Mouse (Mus musculus) ES-Bruce4 (cell line): Measurements from ENCODE around the gene Tsc22d4. TPM values are rescaled to one million over a fixed set of nuclear protein-coding genes. Genes with fewer than 3 reads are reported as not detected.
A peak's percentile ranks its signal among the peaks of the same experiment; 100 is the strongest.
"Not testable (repeated sequence)": the region's sequence is repeated elsewhere in the genome, so short reads cannot be mapped to it uniquely, and the experiment has no call there.

Experiments
- H3K27ac ChIP-seq: 2 replicates; pipeline ENCODE4 v1.5.1; 2012; ENCODE audit warnings: low read length, inconsistent platforms; ENCODE audit not compliant: insufficient read depth
- H3K27me3 ChIP-seq: 2 replicates; pipeline ENCODE4 v1.6.1; 2012; ENCODE audit warnings: mild to moderate bottlenecking, low read length, inconsistent platforms; ENCODE audit not compliant: control insufficient read depth, poor library complexity, insufficient read depth, severe bottlenecking
- H3K36me3 ChIP-seq: 2 replicates; pipeline ENCODE4 v1.6.1; 2012; ENCODE audit warnings: inconsistent platforms, mild to moderate bottlenecking, low read length, moderate library complexity; ENCODE audit not compliant: control insufficient read depth, poor library complexity, insufficient read depth, severe bottlenecking
- H3K4me1 ChIP-seq: one replicate; pipeline ENCODE4 v1.8.1; 2011; ENCODE audit warnings: low read length; ENCODE audit not compliant: control insufficient read depth, insufficient read depth
- H3K4me3 ChIP-seq: 2 replicates; pipeline ENCODE4 v1.5.1; 2011; ENCODE audit warnings: low read depth, mild to moderate bottlenecking, low read length
- H3K9ac ChIP-seq: 2 replicates; pipeline ENCODE4 v1.6.1; 2012; ENCODE audit warnings: low read depth, mild to moderate bottlenecking, inconsistent platforms; ENCODE audit not compliant: poor library complexity, severe bottlenecking
- H3K9me3 ChIP-seq: replicated peaks from 2 replicates; pipeline ENCODE4 v1.6.1; 2012; ENCODE audit warnings: mild to moderate bottlenecking, low read length, inconsistent platforms; ENCODE audit not compliant: control insufficient read depth, poor library complexity, insufficient read depth, severe bottlenecking
- CTCF ChIP-seq: IDR thresholded peaks from one replicate; pipeline ENCODE4 v1.8.1; 2011; ENCODE audit warnings: low read depth, low read length
- EP300 ChIP-seq: IDR thresholded peaks from 2 replicates; pipeline ENCODE4 v1.6.1; 2011; ENCODE audit warnings: low read depth, low read length; ENCODE audit not compliant: insufficient read depth
- POLR2A ChIP-seq: IDR thresholded peaks from one replicate; pipeline ENCODE4 v1.8.1; 2011; ENCODE audit warnings: low read length; ENCODE audit not compliant: insufficient read depth
- polyA plus RNA-seq: library from polyadenylated mRNA; stranded (reverse); fragments of >200 nt; gene quantifications from 2 replicates; pipeline ENCODE4 v1.2.4, GENCODE M21; 2011; ENCODE audit warnings: low read depth; ENCODE audit not compliant: missing spikeins, insufficient read depth, insufficient read length

Gene Tsc22d4
- polyA plus RNA-seq, 1 experiment = 47.7 TPM

- Histone ChIP-seq H3K27me3 (no peaks in the 10 kb centered on the region), H3K4me3 (no peak overlapping the region), H3K9me3 (no peaks in the 10 kb centered on the region), H3K27ac (no peak overlapping the region), H3K36me3 (no peaks in the 10 kb centered on the region), H3K4me1 (no peaks in the 10 kb centered on the region), H3K9ac (no peak overlapping the region)
- TF ChIP-seq EP300 = peak; percentile 73; the same call in 1 of the 2 replicates
- no peak for TF ChIP-seq CTCF
- no peak for TF ChIP-seq POLR2A
Measured at GRCm38 (mm10) chr5:137706913-137707633, 38.5 kb upstream of the Tsc22d4 start.

DNA sequence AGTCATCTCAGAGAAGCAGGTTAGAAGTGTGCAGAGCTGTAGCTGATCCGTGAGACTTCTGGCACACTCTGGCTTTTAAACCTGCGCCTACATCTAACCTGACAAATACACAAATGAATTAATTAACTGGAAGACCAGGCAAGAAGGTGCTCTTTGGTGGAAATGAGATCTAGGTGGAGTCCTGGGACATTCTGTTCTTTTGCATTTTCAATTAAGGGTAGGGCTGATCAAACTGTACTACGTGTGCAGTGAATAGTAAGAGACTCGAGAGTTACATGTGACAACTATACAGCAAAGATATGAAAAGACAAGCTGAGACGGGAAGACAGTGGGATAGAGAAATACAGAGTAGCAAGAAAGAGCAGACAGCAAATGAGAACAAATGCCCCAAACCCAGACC lies 32.1 kb upstream of the Tsc22d4 start:
- H3K4me3 ChIP-seq = no peak overlapping the region
- H3K27me3 ChIP-seq = no peaks in the 10 kb centered on the region
- no peak for TF ChIP-seq POLR2A
- TF ChIP-seq CTCF = no peak
- TF ChIP-seq EP300 = no peak
- H3K9ac ChIP-seq = no peak overlapping the region
- no peak overlapping the region for H3K27ac ChIP-seq
- no peaks in the 10 kb centered on the region for H3K36me3 ChIP-seq
- 0 out of 2 replicates have a peak, but pooled peaks cover 2% of the 10 kb centered on the region for H3K9me3 ChIP-seq
- no peaks in the 10 kb centered on the region for H3K4me1 ChIP-seq

- H3K4me3 ChIP-seq = no peak overlapping the region
- 0 out of 2 replicates have a peak, but pooled peaks cover 2% of the 10 kb centered on the region for H3K9me3 ChIP-seq
Measured at GRCm38 (mm10) chr5:137715685-137716084, 29.8 kb upstream of the Tsc22d4 start.

GRCm38 (mm10) chr5:137718020-137718790 lies 27.3 kb upstream of the Tsc22d4 start:
- Histone ChIP-seq H3K4me3 (no peak overlapping the region), H3K27me3 (no peaks in the 10 kb centered on the region), H3K27ac (no peak overlapping the region), H3K36me3 (no peaks in the 10 kb centered on the region), H3K4me1 (peaks cover 3% of the 10 kb centered on the region), H3K9ac (no peak overlapping the region), H3K9me3 (0 out of 2 replicates have a peak, but pooled peaks cover 2% of the 10 kb centered on the region)
- TF ChIP-seq CTCF (no peak), EP300 (no peak), POLR2A (no peak)

More at GRCm38 (mm10) chr5:137715685-137716084, 29.8 kb upstream of the Tsc22d4 start:
- no peaks in the 10 kb centered on the region for H3K27me3 ChIP-seq
- TF ChIP-seq CTCF (no peak), POLR2A (no peak), EP300 (no peak)
- no peak overlapping the region for H3K27ac ChIP-seq
- H3K9ac ChIP-seq = no peak overlapping the region
- no peaks in the 10 kb centered on the region for H3K36me3 ChIP-seq
- peaks cover 3% of the 10 kb centered on the region for H3K4me1 ChIP-seq

DNA sequence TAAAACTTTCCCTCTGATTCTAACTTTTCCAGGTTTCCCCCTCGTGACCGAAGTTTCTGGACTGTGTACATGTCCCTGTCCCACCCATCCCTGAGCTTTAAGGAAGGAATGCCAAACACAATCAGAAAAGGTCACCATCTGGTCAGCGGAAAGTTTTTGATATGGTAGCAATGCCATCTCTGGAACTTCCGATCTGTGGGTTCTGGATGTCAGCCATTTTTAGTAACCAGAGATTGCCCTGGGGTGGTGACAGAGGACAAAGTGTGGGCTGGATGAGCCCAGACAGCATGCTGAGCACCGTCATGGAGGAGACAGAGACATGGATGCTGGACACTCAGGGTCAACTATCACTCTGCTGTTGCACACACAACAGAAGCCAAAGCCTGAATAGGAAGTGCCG lies 26.4 kb upstream of the Tsc22d4 start:
- H3K9me3 ChIP-seq = 0 out of 2 replicates have a peak, but pooled peaks cover 2% of the 10 kb centered on the region
- H3K27ac ChIP-seq = no peak overlapping the region
- no peaks in the 10 kb centered on the region for H3K36me3 ChIP-seq
- no peak overlapping the region for H3K9ac ChIP-seq
- H3K4me3 ChIP-seq = no peak overlapping the region
- no peak for TF ChIP-seq CTCF
- TF ChIP-seq EP300 = no peak
- no peak for TF ChIP-seq POLR2A
- H3K27me3 ChIP-seq = no peaks in the 10 kb centered on the region
- peaks cover 3% of the 10 kb centered on the region for H3K4me1 ChIP-seq

GRCm38 (mm10) chr5:137720558-137721164 lies 24.9 kb upstream of the Tsc22d4 start:
- H3K4me3 ChIP-seq, H3K27me3 ChIP-seq, H3K9ac ChIP-seq, H3K27ac ChIP-seq, H3K9me3 ChIP-seq, H3K4me1 ChIP-seq, H3K36me3 ChIP-seq: not testable (repeated sequence)
